Mouse (Mus musculus): Measurements from ENCODE around the gene Apool. TPM values are rescaled to one million over a fixed set of nuclear protein-coding genes. Genes with fewer than 3 reads are reported as not detected.

Apool gene
- 84.4 and 87.8 TPM in 2 replicates for polyA plus RNA-seq (2015; fragmentation: Nextera tagmentation; extraction: Ambion mirVana)

GRCm38 (mm10) chrX:112310804-112311530 is at the start of gene Apool:
TSS of gene Apool (plus strand) at chrX:112311334.
- Histone ChIP-seq H3K27ac (ENCODE audit: low read length) (peak within 1 kb of the TSS; percentile 71), H3K9me3 (replicated peaks; ENCODE audit: control insufficient read depth, low read length) (no peaks in the 10 kb centered on the region), H3K4me2 (ENCODE audit: low read depth, low read length) (peak within 1 kb of the TSS; percentile 65), H3K4me3 (ENCODE audit: low read length) (peak within 1 kb of the TSS; percentile 76), H3K4me1 (ENCODE audit: control insufficient read depth, insufficient read depth, low read length) (no peaks in the 10 kb centered on the region), H3K27me3 (ENCODE audit: control insufficient read depth, insufficient read depth, low read length) (no peaks in the 10 kb centered on the region), H3K9ac (ENCODE audit: low read length) (peak within 1 kb of the TSS; percentile 80), H3K36me3 (ENCODE audit: control insufficient read depth, insufficient read depth) (no peaks in the 10 kb centered on the region)
- peak; percentile 99 for ATAC-seq (replicated peaks; ENCODE audit: extremely low read depth, insufficient read depth, low FRiP score)
- WGBS, result 20% methylated on average over 18 of the region's 18 CpGs

GRCm38 (mm10) chrX:112273550-112273949 is 37.6 kb upstream of the Apool start:
- no peaks in the 10 kb centered on the region for H3K4me1 ChIP-seq (ENCODE audit: control insufficient read depth, insufficient read depth, low read length)
- H3K4me3 ChIP-seq (ENCODE audit: low read length), result no peak overlapping the region
- ATAC-seq (replicated peaks; ENCODE audit: extremely low read depth, insufficient read depth, low FRiP score), result no peak
- H3K9me3 ChIP-seq (replicated peaks; ENCODE audit: control insufficient read depth, low read length), result no peaks in the 10 kb centered on the region
- no peak overlapping the region for H3K4me2 ChIP-seq (ENCODE audit: low read depth, low read length)
- 44% methylated on average over 1 of the region's 1 CpGs for WGBS
- no peaks in the 10 kb centered on the region for H3K27me3 ChIP-seq (ENCODE audit: control insufficient read depth, insufficient read depth, low read length)
- H3K36me3 ChIP-seq (ENCODE audit: control insufficient read depth, insufficient read depth), result no peaks in the 10 kb centered on the region
- H3K27ac ChIP-seq (ENCODE audit: low read length), result no peak overlapping the region
- H3K9ac ChIP-seq (ENCODE audit: low read length), result no peak overlapping the region

GRCm38 (mm10) chrX:112311531-112311887 is 375 bp downstream of the Apool start:
- Histone ChIP-seq H3K4me3 (ENCODE audit: low read length) (peak overlapping the region; percentile 76), H3K4me2 (ENCODE audit: low read depth, low read length) (peak overlapping the region; percentile 65), H3K36me3 (ENCODE audit: control insufficient read depth, insufficient read depth) (no peaks in the 10 kb centered on the region), H3K9ac (ENCODE audit: low read length) (peak overlapping the region; percentile 80), H3K27me3 (ENCODE audit: control insufficient read depth, insufficient read depth, low read length) (no peaks in the 10 kb centered on the region), H3K9me3 (replicated peaks; ENCODE audit: control insufficient read depth, low read length) (no peaks in the 10 kb centered on the region), H3K27ac (ENCODE audit: low read length) (peak overlapping the region; percentile 71), H3K4me1 (ENCODE audit: control insufficient read depth, insufficient read depth, low read length) (no peaks in the 10 kb centered on the region)
- 5% methylated on average over 12 of the region's 12 CpGs for WGBS
- peak; percentile 61 for ATAC-seq (replicated peaks; ENCODE audit: extremely low read depth, insufficient read depth, low FRiP score)

- Histone ChIP-seq H3K9me3 (replicated peaks; ENCODE audit: control insufficient read depth, low read length) (no peaks in the 10 kb centered on the region), H3K27ac (ENCODE audit: low read length) (no peak overlapping the region), H3K27me3 (ENCODE audit: control insufficient read depth, insufficient read depth, low read length) (no peaks in the 10 kb centered on the region), H3K4me3 (ENCODE audit: low read length) (peak overlapping the region; percentile 76), H3K36me3 (ENCODE audit: control insufficient read depth, insufficient read depth) (no peaks in the 10 kb centered on the region), H3K4me2 (ENCODE audit: low read depth, low read length) (peak overlapping the region; percentile 65), H3K9ac (ENCODE audit: low read length) (peak overlapping the region; percentile 80), H3K4me1 (ENCODE audit: control insufficient read depth, insufficient read depth, low read length) (no peaks in the 10 kb centered on the region)
- WGBS, result 33% methylated on average over 1 of the region's 1 CpGs
- ATAC-seq (replicated peaks; ENCODE audit: extremely low read depth, insufficient read depth, low FRiP score), result no peak
Measured at GRCm38 (mm10) chrX:112312094-112312493, 960 bp downstream of the Apool start.

GRCm38 (mm10) chrX:112320273-112320672 is 9.1 kb downstream of the Apool start:
- no peak overlapping the region for H3K4me3 ChIP-seq (ENCODE audit: low read length)
- no peak overlapping the region for H3K4me2 ChIP-seq (ENCODE audit: low read depth, low read length)
- no peaks in the 10 kb centered on the region for H3K27me3 ChIP-seq (ENCODE audit: control insufficient read depth, insufficient read depth, low read length)
- H3K4me1 ChIP-seq (ENCODE audit: control insufficient read depth, insufficient read depth, low read length), result no peaks in the 10 kb centered on the region
- H3K9me3 ChIP-seq (replicated peaks; ENCODE audit: control insufficient read depth, low read length), result no peaks in the 10 kb centered on the region
- no peak overlapping the region for H3K9ac ChIP-seq (ENCODE audit: low read length)
- no peak for ATAC-seq (replicated peaks; ENCODE audit: extremely low read depth, insufficient read depth, low FRiP score)
- H3K27ac ChIP-seq (ENCODE audit: low read length), result no peak overlapping the region
- no peaks in the 10 kb centered on the region for H3K36me3 ChIP-seq (ENCODE audit: control insufficient read depth, insufficient read depth)

- no peak for ATAC-seq (replicated peaks; ENCODE audit: extremely low read depth, insufficient read depth, low FRiP score)
- Histone ChIP-seq H3K4me2 (ENCODE audit: low read depth, low read length) (no peak overlapping the region), H3K36me3 (ENCODE audit: control insufficient read depth, insufficient read depth) (no peaks in the 10 kb centered on the region), H3K4me3 (ENCODE audit: low read length) (no peak overlapping the region), H3K27ac (ENCODE audit: low read length) (no peak overlapping the region), H3K9ac (ENCODE audit: low read length) (no peak overlapping the region), H3K4me1 (ENCODE audit: control insufficient read depth, insufficient read depth, low read length) (no peaks in the 10 kb centered on the region), H3K9me3 (replicated peaks; ENCODE audit: control insufficient read depth, low read length) (no peaks in the 10 kb centered on the region), H3K27me3 (ENCODE audit: control insufficient read depth, insufficient read depth, low read length) (no peaks in the 10 kb centered on the region)
- 77% methylated on average over 3 of the region's 3 CpGs for WGBS
Measured at GRCm38 (mm10) chrX:112339486-112339885, 28.4 kb downstream of the Apool start.

- Histone ChIP-seq H3K9ac (ENCODE audit: low read length) (no peak overlapping the region), H3K27ac (ENCODE audit: low read length) (no peak overlapping the region), H3K4me1 (ENCODE audit: control insufficient read depth, insufficient read depth, low read length) (no peaks in the 10 kb centered on the region), H3K9me3 (replicated peaks; ENCODE audit: control insufficient read depth, low read length) (no peaks in the 10 kb centered on the region), H3K27me3 (ENCODE audit: control insufficient read depth, insufficient read depth, low read length) (no peaks in the 10 kb centered on the region), H3K4me3 (ENCODE audit: low read length) (no peak overlapping the region), H3K36me3 (ENCODE audit: control insufficient read depth, insufficient read depth) (no peaks in the 10 kb centered on the region), H3K4me2 (ENCODE audit: low read depth, low read length) (no peak overlapping the region)
- ATAC-seq (replicated peaks; ENCODE audit: extremely low read depth, insufficient read depth, low FRiP score), result no peak
- WGBS, result 72% methylated on average over 4 of the region's 4 CpGs
Measured at GRCm38 (mm10) chrX:112347467-112348394, 36.6 kb downstream of the Apool start.

- H3K27ac ChIP-seq (ENCODE audit: low read length), result no peak overlapping the region
- no peak overlapping the region for H3K9ac ChIP-seq (ENCODE audit: low read length)
- H3K4me2 ChIP-seq (ENCODE audit: low read depth, low read length), result no peak overlapping the region
- no peaks in the 10 kb centered on the region for H3K27me3 ChIP-seq (ENCODE audit: control insufficient read depth, insufficient read depth, low read length)
- ATAC-seq (replicated peaks; ENCODE audit: extremely low read depth, insufficient read depth, low FRiP score), result no peak
- H3K4me1 ChIP-seq (ENCODE audit: control insufficient read depth, insufficient read depth, low read length), result no peaks in the 10 kb centered on the region
- 36% methylated on average over 3 of the region's 3 CpGs for WGBS
- no peaks in the 10 kb centered on the region for H3K9me3 ChIP-seq (replicated peaks; ENCODE audit: control insufficient read depth, low read length)
- H3K36me3 ChIP-seq (ENCODE audit: control insufficient read depth, insufficient read depth), result no peaks in the 10 kb centered on the region
- H3K4me3 ChIP-seq (ENCODE audit: low read length), result no peak overlapping the region
Measured at GRCm38 (mm10) chrX:112348395-112348791, 37.3 kb downstream of the Apool start.

- H3K9me3 ChIP-seq (replicated peaks; ENCODE audit: control insufficient read depth, low read length), result no peaks in the 10 kb centered on the region
- WGBS, result 42% methylated on average over 4 of the region's 4 CpGs
- H3K36me3 ChIP-seq (ENCODE audit: control insufficient read depth, insufficient read depth), result 0 out of 2 replicates have a peak, but pooled peaks cover 1% of the 10 kb centered on the region
- no peak overlapping the region for H3K4me3 ChIP-seq (ENCODE audit: low read length)
- no peak for ATAC-seq (replicated peaks; ENCODE audit: extremely low read depth, insufficient read depth, low FRiP score)
- no peak overlapping the region for H3K27ac ChIP-seq (ENCODE audit: low read length)
- H3K27me3 ChIP-seq (ENCODE audit: control insufficient read depth, insufficient read depth, low read length), result no peaks in the 10 kb centered on the region
- no peak overlapping the region for H3K4me2 ChIP-seq (ENCODE audit: low read depth, low read length)
- no peaks in the 10 kb centered on the region for H3K4me1 ChIP-seq (ENCODE audit: control insufficient read depth, insufficient read depth, low read length)
- H3K9ac ChIP-seq (ENCODE audit: low read length), result no peak overlapping the region
Measured at GRCm38 (mm10) chrX:112368426-112368825, 57.3 kb downstream of the Apool start.
